Comparison of ENCODE assay signal across 8 mouse cellular contexts in genomic region chr4:135018018-135018417, GRCm38 (mm10).
A peak's percentile ranks its signal among the peaks of the same experiment; 100 is the strongest.
DNase-seq lines count a peak whose midpoint lies in the region; ATAC-seq and TF ChIP-seq lines count a peak whose summit lies in the region.

No protein-coding gene starts in this region.

- H3K27ac ChIP-seq in forebrain, embryonic 14.5 days (ENCODE audit: low read depth, low read length), result no peak overlapping the region
- no peak overlapping the region for H3K27ac ChIP-seq in forebrain, embryonic 15.5 days (replicated peaks)
- H3K27ac ChIP-seq in gastrocnemius, adult 2 months, result no peak overlapping the region
- H3K27ac ChIP-seq in thymus, adult 2 months (ENCODE audit: control insufficient read depth, insufficient read depth, low read length), result no peak overlapping the region

- no peak for ATAC-seq in forebrain, embryonic 14.5 days
- ATAC-seq in forebrain, embryonic 15.5 days (replicated peaks), result no peak
- ATAC-seq in megakaryocyte progenitor cell, adult 5-6 weeks (replicated peaks; ENCODE audit: poor library complexity), result peak; percentile 87

- H3K27me3 ChIP-seq in forebrain, embryonic 14.5 days (replicated peaks; ENCODE audit: control insufficient read depth, insufficient read depth, low read length), result no peaks in the 10 kb centered on the region
- H3K27me3 ChIP-seq in forebrain, embryonic 15.5 days, result no peaks in the 10 kb centered on the region
- no peaks in the 10 kb centered on the region for H3K27me3 ChIP-seq in thymus, adult 2 months (ENCODE audit: control insufficient read depth, insufficient read depth, low read length)

- no peaks in the 10 kb centered on the region for H3K36me3 ChIP-seq in forebrain, embryonic 14.5 days (ENCODE audit: control insufficient read depth, insufficient read depth, low read length)
- H3K36me3 ChIP-seq in forebrain, embryonic 15.5 days, result no peaks in the 10 kb centered on the region
- H3K36me3 ChIP-seq in thymus, adult 2 months (ENCODE audit: control insufficient read depth, insufficient read depth, low read length), result no peaks in the 10 kb centered on the region

- H3K4me1 ChIP-seq in forebrain, embryonic 14.5 days (ENCODE audit: control insufficient read depth, insufficient read depth, low read length), result no peaks in the 10 kb centered on the region
- H3K4me1 ChIP-seq in forebrain, embryonic 15.5 days, result no peaks in the 10 kb centered on the region
- H3K4me1 ChIP-seq in thymus, adult 2 months (replicated peaks; ENCODE audit: control insufficient read depth, insufficient read depth, low read length), result no peaks in the 10 kb centered on the region; the same call in 1 of the 2 replicates

- no peak overlapping the region for H3K4me2 ChIP-seq in forebrain, embryonic 14.5 days (ENCODE audit: low read length)
- no peak overlapping the region for H3K4me2 ChIP-seq in forebrain, embryonic 15.5 days (replicated peaks)

- TF ChIP-seq POLR2A in thymus, adult 2 months (IDR thresholded peaks at IDR 0.05; ENCODE audit: control insufficient read depth, extremely low read depth, insufficient read depth, low read length, poor library complexity), result no peak

- intact Hi-C loops in gastrocnemius, adult 2 months (cut with DNase I), result loop anchor here (10.0 kb wide), 1 partner anchor 187 kb away; no protein-coding TSS in a partner anchor

- DNase-seq in forebrain, embryonic 14.5 days (ENCODE audit: low spot score), result peak; percentile 22
- DNase-seq in A20 (ENCODE audit: low read depth, low spot score), result peak; percentile 62
- DNase-seq in adrenal gland, adult 8-10 months, result peak; percentile 43
- DNase-seq in gastrocnemius, adult 2 months, result peak; percentile 68
- peak; percentile 7 for DNase-seq in large intestine, adult 2 months (ENCODE audit: low read depth, low spot score)
- DNase-seq in thymus, adult 2 months, result peak; percentile 65

- TF ChIP-seq CTCF in gastrocnemius, adult 2 months (IDR thresholded peaks at IDR 0.05), result peak; percentile 76
- peak; percentile 86; the same call in 1 of the 2 replicates for TF ChIP-seq CTCF in thymus, adult 2 months (IDR thresholded peaks at IDR 0.05; ENCODE audit: borderline replicate concordance, control insufficient read depth, extremely low read depth, insufficient read depth, low read length, poor library complexity)

- no peak overlapping the region for H3K9ac ChIP-seq in forebrain, embryonic 14.5 days (ENCODE audit: low read length)
- H3K9ac ChIP-seq in forebrain, embryonic 15.5 days (replicated peaks), result no peak overlapping the region

- 32% methylated on average over 8 of the region's 8 CpGs for WGBS in forebrain, embryonic 14.5 days
- WGBS in forebrain, embryonic 15.5 days, result 31% methylated on average over 8 of the region's 8 CpGs
- WGBS in large intestine, adult 2 months, result 19% methylated on average over 8 of the region's 8 CpGs
- 6% methylated on average over 8 of the region's 8 CpGs for WGBS in thymus, adult 2 months

- no peak overlapping the region for H3K4me3 ChIP-seq in forebrain, embryonic 14.5 days (ENCODE audit: low read depth, low read length)
- H3K4me3 ChIP-seq in forebrain, embryonic 15.5 days, result no peak overlapping the region
- no peak overlapping the region for H3K4me3 ChIP-seq in gastrocnemius, adult 2 months
- no peak overlapping the region for H3K4me3 ChIP-seq in thymus, adult 2 months (ENCODE audit: control insufficient read depth, insufficient read depth, low read length)

- no peaks in the 10 kb centered on the region for H3K9me3 ChIP-seq in forebrain, embryonic 14.5 days (replicated peaks; ENCODE audit: control insufficient read depth, low read length)
- no peaks in the 10 kb centered on the region for H3K9me3 ChIP-seq in forebrain, embryonic 15.5 days

Comparison
In these comparisons a context has a peak if more than half of its experiments do, and no peak if none do; other contexts are left out.
1. DNase-seq: peak in every context shown above with its lines; median percentile 68 in gastrocnemius, adult 2 months; 65 in thymus, adult 2 months; 62 in A20; 43 in adrenal gland, adult 8-10 months; 22 in forebrain, embryonic 14.5 days; 7 in large intestine, adult 2 months.